Mouse (Mus musculus): ENCODE measurements around the gene Gm15217.

DNA sequence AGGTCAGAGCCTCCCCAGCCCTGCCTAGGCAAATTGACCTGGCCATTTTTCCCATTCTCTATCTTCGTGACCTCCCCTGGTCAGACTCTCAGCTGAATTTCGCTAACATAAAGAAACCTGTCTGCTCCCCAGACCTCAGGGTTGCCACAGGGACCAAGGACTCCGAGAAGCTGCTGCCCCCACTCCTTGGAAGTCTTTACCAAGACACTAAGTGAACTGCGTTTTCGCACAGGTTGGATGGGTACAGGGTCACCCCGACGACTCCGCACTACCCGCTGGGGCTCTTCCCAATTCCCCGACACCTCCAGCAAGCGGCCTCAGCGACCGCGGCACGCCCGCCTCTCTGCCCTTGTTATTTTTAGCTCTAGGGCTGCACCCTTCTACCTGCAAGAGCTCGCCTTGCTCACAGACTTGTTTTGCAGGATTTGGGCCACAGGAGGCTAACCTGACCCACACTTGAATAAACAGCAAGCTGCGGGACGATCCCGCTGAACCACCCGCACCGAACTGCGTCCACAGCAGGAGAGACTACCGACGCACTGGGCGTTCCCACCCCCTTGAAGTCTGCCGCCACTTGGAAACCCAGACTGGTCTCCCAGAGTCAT lies 19.0 kb downstream of the Gm15217 start:
- TF ChIP-seq POLR2A (IDR thresholded peaks at IDR 0.05; ENCODE audit: control insufficient read depth, low read depth, low read length) (no peak), CTCF (IDR thresholded peaks at IDR 0.05; ENCODE audit: control insufficient read depth, insufficient read depth, insufficient replicate concordance, low read depth, low read length) (no peak)
